Mouse (Mus musculus) kidney, adult 2 months (tissue): Measurements from ENCODE around the gene Arap1.

Experiments
- CTCF ChIP-seq: fragments of 200-500 bp; conservative IDR thresholded peaks from 2 replicates; pipeline ENCODE4 v1.5.1; 2011; ENCODE audit warnings: low read depth, mild to moderate bottlenecking, control low read depth, low read length, moderate library complexity, mixed read lengths; ENCODE audit not compliant: insufficient read depth, insufficient read length
- POLR2A ChIP-seq: fragments of 200-500 bp; IDR thresholded peaks from one replicate; pipeline ENCODE4 v1.6.1; 2011; ENCODE audit warnings: low read depth, low read length, control low read depth

GRCm38 (mm10) chr7:101330841-101331173, 17.1 kb upstream of the Arap1 start:
- TF ChIP-seq CTCF (no peak), POLR2A (no peak)
